Mouse (Mus musculus): ENCODE measurements around the gene Atg4d. TPM values are rescaled to one million over a fixed set of nuclear protein-coding genes. Genes with fewer than 3 reads are reported as not detected.
A peak's percentile ranks its signal among the peaks of the same experiment; 100 is the strongest.
"Not testable (repeated sequence)": the region's sequence is repeated elsewhere in the genome, so short reads cannot be mapped to it uniquely, and the experiment has no call there.

Atg4d gene
- polyA plus RNA-seq, 1 experiment from 2014 or later, result 51.2 TPM

- DNase-seq, result no peak
- Histone ChIP-seq H3K9ac (replicated peaks) (no peak overlapping the region), H3K27ac (ENCODE audit: low read depth) (no peak overlapping the region), H3K9me3 (ENCODE audit: low read length) (no peaks in the 10 kb centered on the region), H3K27me3 (ENCODE audit: insufficient read depth, low read length) (peaks cover 76% of the 10 kb centered on the region), H3K4me1 (ENCODE audit: insufficient read depth) (peaks cover 26% of the 10 kb centered on the region), H3K36me3 (replicated peaks; ENCODE audit: insufficient read depth, low read length) (no peaks in the 10 kb centered on the region), H3K4me2 (ENCODE audit: low read depth, low read length) (peak overlapping the region; percentile 5; the same call in 1 of the 2 replicates), H3K4me3 (ENCODE audit: low read depth, low read length) (no peak overlapping the region)
- TF ChIP-seq CTCF (IDR thresholded peaks at IDR 0.05; ENCODE audit: low read depth) (no peak), EP300 (IDR thresholded peaks at IDR 0.05; ENCODE audit: low read depth) (no peak)
- ATAC-seq, result no peak
- WGBS (ENCODE audit: insufficient replicate concordance), result 77% methylated on average over 1 of the region's 1 CpGs
Measured at GRCm38 (mm10) chr9:21246342-21246741, 18.8 kb upstream of the Atg4d start.

- H3K36me3 ChIP-seq (replicated peaks; ENCODE audit: insufficient read depth, low read length), result no peaks in the 10 kb centered on the region
- peak; percentile 65 for DNase-seq
- ATAC-seq, result 0 out of 2 replicates have a peak, but pooled peaks have one; percentile 24
- TF ChIP-seq EP300 (IDR thresholded peaks at IDR 0.05; ENCODE audit: low read depth) (no peak), CTCF (IDR thresholded peaks at IDR 0.05; ENCODE audit: low read depth) (no peak)
- no peaks in the 10 kb centered on the region for H3K9me3 ChIP-seq (ENCODE audit: low read length)
- peak within 1 kb of the TSS; percentile 62 for H3K4me2 ChIP-seq (ENCODE audit: low read depth, low read length)
- no peak within 1 kb of the TSS for H3K27ac ChIP-seq (ENCODE audit: low read depth)
- H3K4me3 ChIP-seq (ENCODE audit: low read depth, low read length), result peak within 1 kb of the TSS; percentile 28
- H3K27me3 ChIP-seq (ENCODE audit: insufficient read depth, low read length), result peaks cover 71% of the 10 kb centered on the region
- WGBS (ENCODE audit: insufficient replicate concordance), result 2% methylated on average over 30 of the region's 30 CpGs
- peak within 1 kb of the TSS; percentile 38; the same call in 1 of the 2 replicates for H3K9ac ChIP-seq (replicated peaks)
- H3K4me1 ChIP-seq (ENCODE audit: insufficient read depth), result peaks cover 26% of the 10 kb centered on the region
Measured at GRCm38 (mm10) chr9:21248326-21248725, 16.8 kb upstream of the Atg4d start, which contains the start of gene S1pr5. S1pr5 (minus strand) TSS chr9:21248443.

DNA sequence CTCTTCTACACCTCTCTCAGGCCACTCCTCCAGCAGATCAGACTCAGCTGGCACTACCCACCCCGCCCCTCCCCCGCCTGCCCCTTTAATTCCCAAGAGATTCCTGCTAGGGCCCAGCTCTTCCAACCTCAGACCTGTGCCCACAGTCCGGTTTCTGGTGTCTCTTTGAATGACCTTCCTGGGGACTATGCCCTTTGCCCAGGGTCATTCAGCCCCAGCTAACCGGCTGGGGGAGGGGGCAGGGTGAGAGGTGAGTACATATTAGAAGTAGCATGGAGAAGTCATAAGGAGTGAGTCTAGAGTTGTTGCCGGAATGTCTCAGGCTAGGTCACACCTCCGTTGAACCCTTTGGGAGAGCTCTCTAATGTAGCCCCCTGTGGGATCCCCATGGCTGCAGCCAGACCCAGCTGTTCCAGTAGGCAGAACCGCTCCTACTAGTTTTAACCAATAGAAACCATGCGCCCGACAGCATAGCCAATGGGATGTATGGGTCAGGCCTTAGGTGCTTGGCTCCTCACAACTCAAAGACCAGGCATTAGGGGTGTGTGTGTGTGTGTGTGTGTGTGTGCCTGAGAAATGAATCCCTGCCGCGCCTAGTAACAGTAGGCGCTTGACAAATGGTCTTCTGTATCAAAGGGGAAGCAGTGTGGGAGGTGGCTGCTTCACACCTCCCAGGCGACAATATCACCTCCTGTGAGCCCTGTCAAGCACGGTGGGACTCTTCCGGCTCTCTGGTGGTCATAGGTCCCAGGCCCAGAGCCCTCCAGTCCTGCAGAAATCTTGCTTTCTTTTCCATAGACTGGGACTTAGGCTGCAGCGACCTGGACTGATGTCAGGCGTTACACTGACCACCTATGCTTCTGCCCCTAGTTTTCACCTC lies 15.2 kb upstream of the Atg4d start:
- H3K4me2 ChIP-seq (ENCODE audit: low read depth, low read length), result no peak overlapping the region
- H3K27me3 ChIP-seq (ENCODE audit: insufficient read depth, low read length), result peaks cover 55% of the 10 kb centered on the region
- no peak overlapping the region for H3K9ac ChIP-seq (replicated peaks)
- H3K4me1 ChIP-seq (ENCODE audit: insufficient read depth), result peaks cover 18% of the 10 kb centered on the region
- no peaks in the 10 kb centered on the region for H3K36me3 ChIP-seq (replicated peaks; ENCODE audit: insufficient read depth, low read length)
- H3K4me3 ChIP-seq (ENCODE audit: low read depth, low read length), result no peak overlapping the region
- ATAC-seq (peak; percentile 80), DNase-seq (peak; percentile 54)
- 0 out of 2 replicates have a peak overlapping the region, but pooled peaks have one; percentile 11 for H3K27ac ChIP-seq (ENCODE audit: low read depth)
- 22% methylated on average over 17 of the region's 17 CpGs for WGBS (ENCODE audit: insufficient replicate concordance)
- no peaks in the 10 kb centered on the region for H3K9me3 ChIP-seq (ENCODE audit: low read length)
- TF ChIP-seq EP300 (IDR thresholded peaks at IDR 0.05; ENCODE audit: low read depth) (no peak), CTCF (IDR thresholded peaks at IDR 0.05; ENCODE audit: low read depth) (no peak)

DNA sequence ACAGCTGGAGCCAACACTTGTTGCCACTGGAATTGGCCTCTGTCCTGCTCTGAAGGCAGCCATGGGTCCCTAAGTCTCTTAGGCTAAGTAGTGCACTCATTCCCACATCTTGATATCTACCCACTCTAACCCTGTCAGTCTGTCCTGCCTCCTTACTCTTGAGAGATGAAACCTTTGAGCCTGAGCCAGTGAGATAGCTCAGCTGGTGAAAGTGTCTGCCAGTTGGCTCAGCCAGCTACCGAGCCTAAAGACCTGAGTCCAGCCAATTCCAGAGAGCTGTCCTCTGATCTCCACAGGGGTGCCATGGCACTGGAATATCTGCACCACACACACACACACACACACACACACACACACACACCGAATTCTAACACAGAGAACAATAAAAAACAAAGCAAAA lies 14.6 kb upstream of the Atg4d start:
- H3K9me3 ChIP-seq (ENCODE audit: low read length), result no peaks in the 10 kb centered on the region
- H3K9ac ChIP-seq (replicated peaks), result no peak overlapping the region
- DNase-seq (no peak), ATAC-seq (no peak)
- peaks cover 15% of the 10 kb centered on the region for H3K4me1 ChIP-seq (ENCODE audit: insufficient read depth)
- 48% methylated on average over 2 of the region's 2 CpGs for WGBS (ENCODE audit: insufficient replicate concordance)
- no peaks in the 10 kb centered on the region for H3K36me3 ChIP-seq (replicated peaks; ENCODE audit: insufficient read depth, low read length)
- no peak overlapping the region for H3K4me2 ChIP-seq (ENCODE audit: low read depth, low read length)
- no peak overlapping the region for H3K27ac ChIP-seq (ENCODE audit: low read depth)
- TF ChIP-seq EP300 (IDR thresholded peaks at IDR 0.05; ENCODE audit: low read depth) (no peak), CTCF (IDR thresholded peaks at IDR 0.05; ENCODE audit: low read depth) (no peak)
- peaks cover 49% of the 10 kb centered on the region for H3K27me3 ChIP-seq (ENCODE audit: insufficient read depth, low read length)
- no peak overlapping the region for H3K4me3 ChIP-seq (ENCODE audit: low read depth, low read length)

GRCm38 (mm10) chr9:21251116-21251735 lies 13.9 kb upstream of the Atg4d start:
- H3K4me2 ChIP-seq (ENCODE audit: low read depth, low read length), result no peak overlapping the region
- DNase-seq (no peak), ATAC-seq (no peak)
- no peaks in the 10 kb centered on the region for H3K9me3 ChIP-seq (ENCODE audit: low read length)
- no peak overlapping the region for H3K27ac ChIP-seq (ENCODE audit: low read depth)
- no peak overlapping the region for H3K9ac ChIP-seq (replicated peaks)
- H3K4me3 ChIP-seq (ENCODE audit: low read depth, low read length), result no peak overlapping the region
- H3K4me1 ChIP-seq (ENCODE audit: insufficient read depth), result peaks cover 15% of the 10 kb centered on the region
- peaks cover 44% of the 10 kb centered on the region for H3K27me3 ChIP-seq (ENCODE audit: insufficient read depth, low read length)
- H3K36me3 ChIP-seq (replicated peaks; ENCODE audit: insufficient read depth, low read length), result no peaks in the 10 kb centered on the region
- TF ChIP-seq CTCF (IDR thresholded peaks at IDR 0.05; ENCODE audit: low read depth) (no peak), EP300 (IDR thresholded peaks at IDR 0.05; ENCODE audit: low read depth) (no peak)
- 73% methylated on average over 13 of the region's 13 CpGs for WGBS (ENCODE audit: insufficient replicate concordance)

DNA sequence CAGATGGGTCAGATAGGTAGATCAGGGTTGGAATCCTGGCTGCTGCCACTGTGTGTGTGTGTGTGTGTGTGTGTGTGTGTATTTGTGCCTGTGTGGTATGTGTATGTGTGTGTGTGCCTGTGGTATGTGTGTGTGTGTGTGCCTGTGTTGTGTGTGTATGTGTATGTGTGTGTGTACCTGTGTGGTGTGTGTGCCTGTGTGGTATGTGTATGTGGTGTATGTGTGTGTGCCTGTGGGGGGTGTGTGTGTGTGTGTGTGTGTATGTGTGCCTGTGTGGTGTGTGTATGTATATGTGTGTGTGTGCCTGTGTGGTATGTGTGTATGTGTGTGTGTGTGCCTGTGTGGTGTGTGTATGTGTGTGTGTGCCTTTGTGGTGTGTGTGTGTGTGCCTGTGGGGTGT lies 10.4 kb upstream of the Atg4d start:
- peaks cover 2% of the 10 kb centered on the region for H3K4me1 ChIP-seq (ENCODE audit: insufficient read depth)
- no peak overlapping the region for H3K4me3 ChIP-seq (ENCODE audit: low read depth, low read length)
- no peak for DNase-seq
- no peaks in the 10 kb centered on the region for H3K36me3 ChIP-seq (replicated peaks; ENCODE audit: insufficient read depth, low read length)
- no peak overlapping the region for H3K9ac ChIP-seq (replicated peaks)
- peaks cover 15% of the 10 kb centered on the region for H3K27me3 ChIP-seq (ENCODE audit: insufficient read depth, low read length)
- no peaks in the 10 kb centered on the region for H3K9me3 ChIP-seq (ENCODE audit: low read length)
- H3K4me2 ChIP-seq (ENCODE audit: low read depth, low read length), result no peak overlapping the region
- H3K27ac ChIP-seq (ENCODE audit: low read depth), result no peak overlapping the region
- ATAC-seq, result no peak
- TF ChIP-seq EP300 (IDR thresholded peaks at IDR 0.05; ENCODE audit: low read depth) (no peak), CTCF (IDR thresholded peaks at IDR 0.05; ENCODE audit: low read depth) (no peak)

DNA sequence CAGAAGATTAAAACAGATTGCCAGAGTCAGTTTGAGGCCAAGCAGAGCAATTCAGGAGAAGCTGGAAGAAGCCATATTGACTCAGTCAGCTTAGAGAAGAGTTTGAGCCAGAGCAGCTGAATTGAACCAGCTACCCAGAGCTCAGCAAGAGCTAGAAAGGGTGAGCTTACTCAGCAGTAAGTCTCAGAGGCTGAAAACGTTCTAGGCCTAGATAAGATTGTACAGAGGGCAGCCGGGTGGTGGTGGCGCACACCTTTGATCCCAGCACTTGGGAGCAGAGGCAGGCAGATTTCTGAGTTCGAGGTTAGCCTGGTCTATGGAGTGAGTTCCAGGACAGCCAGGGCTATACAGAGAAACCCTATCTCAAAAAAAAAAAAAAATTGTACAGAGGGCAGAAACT lies 8.7 kb upstream of the Atg4d start:
- not testable (repeated sequence) for DNase-seq; H3K4me3 ChIP-seq (ENCODE audit: low read depth, low read length); H3K4me2 ChIP-seq (ENCODE audit: low read depth, low read length); H3K9ac ChIP-seq (replicated peaks); H3K36me3 ChIP-seq (replicated peaks; ENCODE audit: insufficient read depth, low read length); ATAC-seq; H3K9me3 ChIP-seq (ENCODE audit: low read length); H3K4me1 ChIP-seq (ENCODE audit: insufficient read depth); H3K27ac ChIP-seq (ENCODE audit: low read depth); H3K27me3 ChIP-seq (ENCODE audit: insufficient read depth, low read length)
- WGBS (ENCODE audit: insufficient replicate concordance), result 79% methylated on average over 4 of the region's 4 CpGs

Data from liver, postnatal 0 days (tissue).